Comparison of ENCODE assay signal across 11 mouse cellular contexts in genomic region chr10:63125343-63125742, GRCm38 (mm10). TPM values are rescaled to one million over a fixed set of nuclear protein-coding genes. Genes with fewer than 3 reads are reported as not detected.
DNase-seq lines count a peak whose midpoint lies in the region; ATAC-seq and TF ChIP-seq lines count a peak whose summit lies in the region.
"Had no signal": no experiment of that assay in that cellular context is flagged by ENCODE, and none has a peak within 500 bp of the region (broad histone marks: within the 10 kb centered on the region; RNA-seq: fewer than 3 reads in every experiment).

No protein-coding gene starts in this region.

- H3K27me3 ChIP-seq in forebrain, postnatal 0 days (ENCODE audit: insufficient read depth, low read length), result no peaks in the 10 kb centered on the region
- H3K27me3 ChIP-seq in forebrain, embryonic 13.5 days, result no peaks in the 10 kb centered on the region
- no peaks in the 10 kb centered on the region for H3K27me3 ChIP-seq in liver, embryonic 14.5 days (ENCODE audit: control insufficient read depth, insufficient read depth, low read length)
- H3K27me3 ChIP-seq: heart, embryonic 13.5 days; liver, embryonic 13.5 days had no signal

- DNase-seq in forebrain, postnatal 0 days, result no peak
- no peak for DNase-seq in liver, embryonic 14.5 days (ENCODE audit: low read depth in 3 of 3, low spot score in 3 of 3)
- DNase-seq in liver, result no peak
- peak; percentile 76 for DNase-seq in ES-E14 (ENCODE audit: low read depth, low spot score)
- DNase-seq in embryo, embryonic 11 days, result peak; percentile 51
- no peak for DNase-seq in frontal cortex, adult 2 months (ENCODE audit: extremely low spot score in 1 of 2, low spot score in 1 of 2)
- DNase-seq in layer of hippocampus, adult 8-10 months (ENCODE audit: low spot score in 2 of 2), result no peak
- DNase-seq: kidney, postnatal 14 days; liver, embryonic 13.5 days had no signal

- 29% methylated on average over 11 of the region's 11 CpGs for WGBS in forebrain, postnatal 0 days
- 29% methylated on average over 11 of the region's 11 CpGs for WGBS in forebrain, embryonic 13.5 days
- 37% methylated on average over 11 of the region's 11 CpGs for WGBS in liver, embryonic 14.5 days (ENCODE audit: insufficient replicate concordance)

- H3K4me2 ChIP-seq in forebrain, postnatal 0 days (ENCODE audit: low read depth), result no peak overlapping the region
- H3K4me2 ChIP-seq in forebrain, embryonic 13.5 days, result no peak overlapping the region
- no peak overlapping the region for H3K4me2 ChIP-seq in liver, embryonic 14.5 days (ENCODE audit: low read depth)
- H3K4me2 ChIP-seq: heart, embryonic 13.5 days; liver, embryonic 13.5 days had no signal

- 0 out of 2 replicates have a peak, but pooled peaks have one; percentile 25 for ATAC-seq in forebrain, postnatal 0 days
- ATAC-seq in forebrain, embryonic 13.5 days, result no peak
- no peak for ATAC-seq in liver, embryonic 14.5 days (ENCODE audit: insufficient read depth)

- TF ChIP-seq CTCF in forebrain, postnatal 0 days (IDR thresholded peaks at IDR 0.05; ENCODE audit: low read depth), result peak; percentile 54
- peak; percentile 35; the same call in 1 of the 2 replicates for TF ChIP-seq CTCF in liver, embryonic 14.5 days (IDR thresholded peaks at IDR 0.05; ENCODE audit: low read depth)

- TF ChIP-seq EP300 in liver, embryonic 14.5 days (IDR thresholded peaks at IDR 0.05; ENCODE audit: low read depth), result no peak

- no peaks in the 10 kb centered on the region for H3K36me3 ChIP-seq in forebrain, postnatal 0 days (ENCODE audit: insufficient read depth)
- H3K36me3 ChIP-seq in forebrain, embryonic 13.5 days (ENCODE audit: poor library complexity, severe bottlenecking), result no peaks in the 10 kb centered on the region
- H3K36me3 ChIP-seq in liver, embryonic 14.5 days (replicated peaks; ENCODE audit: control insufficient read depth, insufficient read depth, low read depth), result no peaks in the 10 kb centered on the region
- H3K36me3 ChIP-seq in ES-E14 (ENCODE audit: control insufficient read depth, insufficient read depth, low read length, poor library complexity, severe bottlenecking), result no peaks in the 10 kb centered on the region
- H3K36me3 ChIP-seq: liver, embryonic 13.5 days had no signal

- in situ Hi-C loops in ES-E14 (cut with MboI; ENCODE audit: low sequenced_read_pairs in 2 of 2, unreplicated experiment in 2 of 2), result no loop called here

- no peaks in the 10 kb centered on the region for H3K9me3 ChIP-seq in forebrain, postnatal 0 days (ENCODE audit: low read length)
- no peaks in the 10 kb centered on the region for H3K9me3 ChIP-seq in forebrain, embryonic 13.5 days (replicated peaks)
- H3K9me3 ChIP-seq in liver, embryonic 14.5 days (ENCODE audit: control insufficient read depth, low read length), result no peaks in the 10 kb centered on the region
- H3K9me3 ChIP-seq in ES-E14 (ENCODE audit: control insufficient read depth, insufficient read depth, low read depth, low read length), result no peaks in the 10 kb centered on the region
- H3K9me3 ChIP-seq: liver, embryonic 13.5 days had no signal

- H3K9ac ChIP-seq in forebrain, postnatal 0 days, result no peak overlapping the region
- H3K9ac ChIP-seq in forebrain, embryonic 13.5 days, result no peak overlapping the region
- no peak overlapping the region for H3K9ac ChIP-seq in liver, embryonic 14.5 days (replicated peaks)
- no peak overlapping the region for H3K9ac ChIP-seq in ES-E14 (ENCODE audit: insufficient read depth, low read depth, low read length, poor library complexity, severe bottlenecking)
- H3K9ac ChIP-seq: heart, embryonic 13.5 days; liver, embryonic 13.5 days had no signal

- H3K4me1 ChIP-seq in forebrain, postnatal 0 days (ENCODE audit: insufficient read depth), result no peaks in the 10 kb centered on the region
- H3K4me1 ChIP-seq in forebrain, embryonic 13.5 days, result no peaks in the 10 kb centered on the region
- no peaks in the 10 kb centered on the region for H3K4me1 ChIP-seq in liver, embryonic 14.5 days (replicated peaks; ENCODE audit: control insufficient read depth in 2 of 2, insufficient read depth in 2 of 2, low read length in 1 of 2)
- H3K4me1 ChIP-seq in ES-E14 (ENCODE audit: control insufficient read depth in 2 of 2, insufficient read depth in 2 of 2, low read length in 2 of 2, poor library complexity in 1 of 2), result no peaks in the 10 kb centered on the region; a peak in 1 of 4 replicates
- H3K4me1 ChIP-seq: liver, embryonic 13.5 days had no signal

- no peak overlapping the region for H3K27ac ChIP-seq in forebrain, postnatal 0 days (ENCODE audit: low read depth, low read length)
- no peak overlapping the region for H3K27ac ChIP-seq in forebrain, embryonic 13.5 days
- H3K27ac ChIP-seq in liver, embryonic 14.5 days, result no peak overlapping the region
- no peak overlapping the region for H3K27ac ChIP-seq in ES-E14 (ENCODE audit: insufficient read depth, low read depth, low read length, poor library complexity, severe bottlenecking)
- H3K27ac ChIP-seq: heart, embryonic 13.5 days; liver, embryonic 13.5 days had no signal

- H3K4me3 ChIP-seq in forebrain, postnatal 0 days (ENCODE audit: low read depth, low read length), result no peak overlapping the region
- H3K4me3 ChIP-seq in forebrain, embryonic 13.5 days, result no peak overlapping the region
- no peak overlapping the region for H3K4me3 ChIP-seq in liver, embryonic 14.5 days (ENCODE audit: insufficient read depth in 1 of 2, low read depth in 2 of 2, low read length in 2 of 2)
- H3K4me3 ChIP-seq in ES-E14 (ENCODE audit: insufficient read depth in 1 of 2, low read depth in 1 of 2, low read length in 2 of 2, poor library complexity in 1 of 2, severe bottlenecking in 1 of 2), result no peak overlapping the region
- H3K4me3 ChIP-seq: heart, embryonic 13.5 days; liver, embryonic 13.5 days had no signal

TF ChIP-seq in ES-E14, 5 proteins besides CTCF, POLR2A, EP300 and RAD21:
- TF ChIP-seq MAFK (IDR thresholded peaks at IDR 0.05; ENCODE audit: insufficient read depth, low read depth, low read length) (no peak), ZNF384 (IDR thresholded peaks at IDR 0.05; ENCODE audit: low read depth, low read length) (no peak), CHD2 (IDR thresholded peaks at IDR 0.05; ENCODE audit: low read depth, low read length) (no peak), HCFC1 (IDR thresholded peaks at IDR 0.05; ENCODE audit: borderline replicate concordance, insufficient read depth, low read length) (no peak), ZC3H11A (IDR thresholded peaks at IDR 0.05; ENCODE audit: borderline replicate concordance, low read depth, low read length) (no peak)

RNA-seq across cellular contexts. Expression of gene Atoh7, which starts 25.9 kb away (rescaled TPM):
- total RNA-seq in forebrain, postnatal 0 days (2014; rRNA removed), result 0.15 and 0.71 TPM in 2 replicates
- polyA plus RNA-seq in forebrain, postnatal 0 days (2015; fragmentation: Nextera tagmentation; extraction: Ambion mirVana), result 3.3 and 4.8 TPM in 2 replicates
- 0.63 and 1.0 TPM in 2 replicates for polyA plus RNA-seq in forebrain, embryonic 13.5 days (2015; fragmentation: Nextera tagmentation; extraction: Ambion mirVana)
- 0.02 TPM in 1 of 2 replicates, not detected in the other for polyA plus RNA-seq in liver, embryonic 14.5 days (2012; rRNA removed)
- polyA plus RNA-seq in liver, embryonic 14.5 days (2014; fragmentation: Nextera tagmentation; extraction: Ambion mirVana), result not detected in 2 replicates
- total RNA-seq in ES-E14 (2012; rRNA removed), result 0.16 TPM in 1 of 2 replicates, not detected in the other
- 2.2 and 2.4 TPM in 2 replicates for polyA plus RNA-seq in frontal cortex, adult 2 months (2012; rRNA removed)
- 1 to 10 TPM; 1.4 to 3.5 (median 2.0) TPM for total RNA-seq in layer of hippocampus, adult 8-10 months (2022)
- polyA plus RNA-seq: heart, embryonic 13.5 days; liver, embryonic 13.5 days had no signal

Comparison
In these comparisons a context has a peak if more than half of its experiments do, and no peak if none do; other contexts are left out.
1. DNase-seq: peak in ES-E14 (single experiment) and embryo, embryonic 11 days (single experiment); none in forebrain, postnatal 0 days (single experiment), liver, embryonic 14.5 days (0 of 3), liver (single experiment), frontal cortex, adult 2 months (0 of 2) and layer of hippocampus, adult 8-10 months (0 of 2).